Mouse (Mus musculus): ENCODE measurements around the gene Usp29. TPM values are rescaled to one million over a fixed set of nuclear protein-coding genes. Genes with fewer than 3 reads are reported as not detected.

Usp29 gene
- polyA plus RNA-seq, 1 experiment from 2014 or later: 10.0 TPM

- Histone ChIP-seq H3K4me1 (replicated peaks) (no peaks in the 10 kb centered on the region), H3K36me3 (no peaks in the 10 kb centered on the region), H3K27me3 (ENCODE audit: insufficient read depth, poor library complexity, severe bottlenecking) (no peaks in the 10 kb centered on the region), H3K4me3 (no peak overlapping the region), H3K9me3 (no peaks in the 10 kb centered on the region), H3K27ac (no peak overlapping the region)
- 94% methylated on average over 7 of the region's 7 CpGs for WGBS
- DNase-seq (ENCODE audit: low spot score): no peak
Measured at GRCm38 (mm10) chr7:6900672-6901071, 170.3 kb downstream of the Usp29 start.

DNA sequence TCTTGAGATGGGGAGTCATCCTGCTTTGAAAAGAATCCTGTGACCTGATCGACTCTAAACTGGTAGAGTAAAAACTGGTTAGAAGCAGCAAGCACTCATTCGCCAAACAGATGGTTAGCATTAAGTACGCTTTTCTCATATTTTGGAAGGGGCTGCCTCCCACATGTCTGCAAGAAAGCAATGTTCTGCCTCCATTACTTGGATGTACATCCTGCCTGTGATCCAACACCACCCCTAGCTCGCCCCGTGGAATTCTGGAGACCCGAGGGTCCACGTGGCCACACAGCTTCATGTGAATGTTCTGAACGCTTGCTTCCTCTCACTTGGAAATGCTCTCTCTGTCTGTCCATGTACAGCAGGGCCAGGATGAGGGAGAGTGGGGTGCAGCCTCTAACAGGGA, 173.1 kb downstream of the Usp29 start:
- Histone ChIP-seq H3K36me3 (no peaks in the 10 kb centered on the region), H3K27me3 (ENCODE audit: insufficient read depth, poor library complexity, severe bottlenecking) (no peaks in the 10 kb centered on the region), H3K27ac (no peak overlapping the region), H3K4me3 (no peak overlapping the region), H3K9me3 (no peaks in the 10 kb centered on the region), H3K4me1 (replicated peaks) (no peaks in the 10 kb centered on the region)
- WGBS: 76% methylated on average over 8 of the region's 8 CpGs
- no peak for DNase-seq (ENCODE audit: low spot score)

DNA sequence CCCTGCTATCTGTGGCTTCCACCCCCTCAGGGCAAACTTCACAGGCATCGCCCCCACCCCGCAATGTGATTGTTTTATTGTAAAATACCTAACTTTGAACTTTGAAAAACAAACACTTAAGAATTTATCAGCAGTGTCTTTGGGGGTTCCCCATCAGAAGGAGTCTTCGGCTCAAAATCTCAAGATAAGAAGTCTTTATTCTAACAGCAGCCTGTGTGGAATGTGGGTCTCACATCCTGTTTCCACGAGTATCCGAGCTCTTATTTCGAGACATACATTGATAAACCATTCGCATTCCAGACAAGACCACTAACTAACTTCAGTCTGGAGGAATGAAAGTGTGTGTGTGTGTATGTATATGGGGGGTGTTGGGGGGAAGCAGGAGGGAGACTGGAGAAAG, 180.1 kb downstream of the Usp29 start:
- H3K27ac ChIP-seq: peak overlapping the region; percentile 26; the same call in 1 of the 2 replicates
- DNase-seq (ENCODE audit: low spot score): no peak
- WGBS: 50% methylated on average over 7 of the region's 7 CpGs
- H3K9me3 ChIP-seq: no peaks in the 10 kb centered on the region
- peaks cover 35% of the 10 kb centered on the region for H3K4me1 ChIP-seq (replicated peaks)
- H3K4me3 ChIP-seq: no peak overlapping the region
- H3K36me3 ChIP-seq: no peaks in the 10 kb centered on the region
- no peaks in the 10 kb centered on the region for H3K27me3 ChIP-seq (ENCODE audit: insufficient read depth, poor library complexity, severe bottlenecking)

- Histone ChIP-seq H3K4me1 (replicated peaks) (peaks cover 35% of the 10 kb centered on the region), H3K9me3 (no peaks in the 10 kb centered on the region), H3K27me3 (ENCODE audit: insufficient read depth, poor library complexity, severe bottlenecking) (no peaks in the 10 kb centered on the region), H3K4me3 (no peak overlapping the region), H3K36me3 (no peaks in the 10 kb centered on the region), H3K27ac (0 out of 2 replicates have a peak overlapping the region, but pooled peaks have one; percentile 19)
- no peak for DNase-seq (ENCODE audit: low spot score)
- WGBS: 73% methylated on average over 5 of the region's 5 CpGs
Measured at GRCm38 (mm10) chr7:6911731-6912130, 181.4 kb downstream of the Usp29 start.

DNA sequence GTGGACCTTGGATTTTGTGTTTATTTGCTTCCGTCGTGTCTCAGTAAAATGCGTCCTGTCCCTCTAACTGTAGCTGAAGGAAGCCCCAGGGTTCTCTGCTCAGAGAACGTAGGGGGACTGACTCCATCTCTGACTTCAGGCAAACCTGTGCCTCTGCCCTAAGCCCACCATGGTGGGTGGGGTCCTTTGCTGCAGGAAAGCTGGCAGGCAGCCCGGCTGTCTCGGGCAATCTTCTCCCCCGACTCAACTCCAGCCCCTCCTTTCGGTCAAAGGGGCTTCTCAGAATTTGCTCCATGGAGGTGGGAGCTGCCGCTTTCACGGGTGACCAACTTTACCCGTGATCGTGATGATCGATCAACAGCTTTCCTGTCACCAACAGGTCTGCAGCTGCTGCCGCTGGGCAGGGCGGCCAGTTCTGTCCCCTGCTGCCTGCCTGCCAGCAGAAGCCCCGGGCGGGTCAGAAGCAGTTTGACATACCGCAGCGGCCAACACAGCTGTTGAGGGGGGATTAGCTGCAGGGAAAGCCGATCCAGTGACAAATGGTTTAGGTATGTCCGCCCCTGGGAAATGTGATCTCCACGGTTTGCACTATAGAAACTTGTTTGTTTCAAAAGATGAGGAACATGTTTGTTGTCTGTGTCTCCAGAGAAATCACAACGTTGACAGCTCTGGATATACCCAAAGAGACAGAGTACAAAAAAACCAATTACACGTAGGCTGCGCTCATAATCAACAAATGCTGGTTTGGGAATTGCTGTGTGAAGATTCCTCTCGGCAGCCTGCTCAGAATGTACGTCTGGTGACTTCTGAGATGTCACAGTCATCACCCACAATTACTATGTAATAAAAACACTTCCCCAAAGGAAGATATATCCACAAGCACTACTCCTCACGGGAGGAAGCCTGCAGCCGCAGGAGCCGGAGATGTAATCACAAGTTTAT, 183.3 kb downstream of the Usp29 start:
- peak; percentile 73 for DNase-seq (ENCODE audit: low spot score)
- H3K9me3 ChIP-seq: no peaks in the 10 kb centered on the region
- no peaks in the 10 kb centered on the region for H3K27me3 ChIP-seq (ENCODE audit: insufficient read depth, poor library complexity, severe bottlenecking)
- H3K4me1 ChIP-seq (replicated peaks): peaks cover 45% of the 10 kb centered on the region
- H3K27ac ChIP-seq: peak overlapping the region; percentile 81
- WGBS: 18% methylated on average over 30 of the region's 30 CpGs
- no peaks in the 10 kb centered on the region for H3K36me3 ChIP-seq
- H3K4me3 ChIP-seq: peak overlapping the region; percentile 46

DNA sequence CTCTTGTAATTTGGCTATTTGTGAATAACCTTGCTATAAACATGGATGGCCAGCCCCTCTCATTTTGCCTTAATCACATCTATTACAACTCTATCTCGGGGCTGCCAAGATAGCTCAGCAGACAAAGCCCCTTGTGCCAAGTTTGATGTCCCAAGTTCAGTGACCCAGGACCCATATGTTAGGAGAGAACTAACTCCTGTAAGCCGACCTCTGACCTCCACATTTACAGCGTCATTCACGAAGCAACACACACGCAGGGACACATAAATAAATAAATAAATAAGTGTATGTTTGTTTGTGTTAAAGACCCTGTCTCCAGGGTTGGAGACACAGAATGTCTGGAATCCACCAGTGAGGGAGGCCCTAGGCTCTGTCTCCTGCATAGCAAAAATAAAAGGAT, 186.7 kb downstream of the Usp29 start:
- Histone ChIP-seq H3K27me3 (ENCODE audit: insufficient read depth, poor library complexity, severe bottlenecking) (no peaks in the 10 kb centered on the region), H3K4me1 (replicated peaks) (peaks cover 41% of the 10 kb centered on the region), H3K27ac (no peak overlapping the region), H3K9me3 (no peaks in the 10 kb centered on the region), H3K4me3 (no peak overlapping the region), H3K36me3 (no peaks in the 10 kb centered on the region)
- DNase-seq (ENCODE audit: low spot score): no peak
- WGBS: 49% methylated on average over 5 of the region's 5 CpGs

DNA sequence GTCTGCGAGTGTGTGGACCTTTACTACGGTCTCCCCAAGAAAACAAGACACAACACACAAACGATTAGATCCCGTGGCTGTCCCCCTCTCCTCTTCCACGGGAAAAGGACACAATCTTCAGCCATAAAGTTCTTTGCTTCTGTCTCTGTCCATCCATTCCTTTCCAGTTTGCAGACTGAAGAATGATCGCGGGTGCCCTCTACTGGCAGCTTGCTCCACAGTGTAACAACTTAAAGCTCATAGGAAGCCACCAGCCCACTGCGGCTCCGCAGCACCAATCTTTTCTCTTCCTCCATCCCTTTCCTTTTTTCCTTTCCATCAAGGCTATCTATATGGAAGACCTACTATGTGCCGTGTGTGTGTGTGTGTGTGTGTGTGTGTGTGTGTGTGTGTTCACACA, 187.9 kb downstream of the Usp29 start:
- 20% methylated on average over 10 of the region's 10 CpGs for WGBS
- Histone ChIP-seq H3K36me3 (no peaks in the 10 kb centered on the region), H3K4me3 (no peak overlapping the region), H3K27me3 (ENCODE audit: insufficient read depth, poor library complexity, severe bottlenecking) (no peaks in the 10 kb centered on the region), H3K27ac (peak overlapping the region; percentile 65), H3K9me3 (no peaks in the 10 kb centered on the region), H3K4me1 (replicated peaks) (peaks cover 33% of the 10 kb centered on the region)
- DNase-seq (ENCODE audit: low spot score): peak; percentile 85

- no peak for DNase-seq (ENCODE audit: low spot score)
- Histone ChIP-seq H3K4me1 (replicated peaks) (peaks cover 22% of the 10 kb centered on the region), H3K27ac (no peak overlapping the region; the same call in 1 of the 2 replicates), H3K27me3 (ENCODE audit: insufficient read depth, poor library complexity, severe bottlenecking) (no peaks in the 10 kb centered on the region), H3K4me3 (no peak overlapping the region), H3K36me3 (no peaks in the 10 kb centered on the region), H3K9me3 (no peaks in the 10 kb centered on the region)
- 87% methylated on average over 1 of the region's 1 CpGs for WGBS
Measured at GRCm38 (mm10) chr7:6919131-6919870, 188.9 kb downstream of the Usp29 start.

DNA sequence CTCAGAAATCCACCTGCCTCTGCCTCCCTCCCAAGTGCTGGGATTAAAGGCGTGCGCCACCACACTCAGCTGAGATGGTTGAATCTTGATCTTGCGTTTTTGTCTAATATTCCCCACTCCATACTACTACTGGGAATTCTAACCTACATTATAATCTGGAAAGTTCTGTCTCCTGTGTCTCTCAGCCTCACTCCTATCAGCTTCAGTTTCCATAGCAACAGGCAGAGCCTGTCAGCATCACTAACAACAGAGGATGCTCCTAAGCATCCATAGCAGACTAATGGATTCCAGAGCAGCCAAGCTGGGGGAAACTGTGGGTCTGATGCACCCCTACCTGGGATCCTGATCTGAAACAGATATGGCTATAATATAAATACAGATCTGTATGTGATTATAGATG, 193.1 kb downstream of the Usp29 start:
- no peak overlapping the region for H3K27ac ChIP-seq
- H3K36me3 ChIP-seq: no peaks in the 10 kb centered on the region
- no peaks in the 10 kb centered on the region for H3K27me3 ChIP-seq (ENCODE audit: insufficient read depth, poor library complexity, severe bottlenecking)
- DNase-seq (ENCODE audit: low spot score): no peak
- no peak overlapping the region for H3K4me3 ChIP-seq
- WGBS: 93% methylated on average over 3 of the region's 3 CpGs
- H3K4me1 ChIP-seq (replicated peaks): peaks cover 14% of the 10 kb centered on the region
- no peaks in the 10 kb centered on the region for H3K9me3 ChIP-seq

- H3K36me3 ChIP-seq: no peaks in the 10 kb centered on the region
- 58% methylated on average over 7 of the region's 7 CpGs for WGBS
- H3K27me3 ChIP-seq (ENCODE audit: insufficient read depth, poor library complexity, severe bottlenecking): no peaks in the 10 kb centered on the region
- H3K9me3 ChIP-seq: no peaks in the 10 kb centered on the region
- H3K27ac ChIP-seq: no peak overlapping the region
- peaks cover 8% of the 10 kb centered on the region for H3K4me1 ChIP-seq (replicated peaks)
- H3K4me3 ChIP-seq: no peak overlapping the region
- no peak for DNase-seq (ENCODE audit: low spot score)
Measured at GRCm38 (mm10) chr7:6925926-6926730, 195.8 kb downstream of the Usp29 start.

GRCm38 (mm10) chr7:6926731-6926995, 196.3 kb downstream of the Usp29 start:
- no peak for DNase-seq (ENCODE audit: low spot score)
- WGBS: 69% methylated on average over 4 of the region's 4 CpGs
- Histone ChIP-seq H3K9me3 (no peaks in the 10 kb centered on the region), H3K27ac (no peak overlapping the region), H3K36me3 (no peaks in the 10 kb centered on the region), H3K27me3 (ENCODE audit: insufficient read depth, poor library complexity, severe bottlenecking) (no peaks in the 10 kb centered on the region), H3K4me1 (replicated peaks) (peaks cover 8% of the 10 kb centered on the region), H3K4me3 (no peak overlapping the region)

- Histone ChIP-seq H3K36me3 (no peaks in the 10 kb centered on the region), H3K4me3 (no peak overlapping the region), H3K27ac (no peak overlapping the region), H3K9me3 (no peaks in the 10 kb centered on the region), H3K27me3 (ENCODE audit: insufficient read depth, poor library complexity, severe bottlenecking) (no peaks in the 10 kb centered on the region), H3K4me1 (replicated peaks) (peaks cover 8% of the 10 kb centered on the region)
- DNase-seq (ENCODE audit: low spot score): no peak
- WGBS: 78% methylated on average over 2 of the region's 2 CpGs
Measured at GRCm38 (mm10) chr7:6929286-6929685, 198.9 kb downstream of the Usp29 start.
